Mouse (Mus musculus) left cerebral cortex, adult 11 months (tissue): Measurements from ENCODE around the gene Cachd1.

ENCODE experiments used
- DNase-seq: peaks from one replicate; pipeline ENCODE4 v3.0.0; 2022; ENCODE audit warnings: low spot score

The Cachd1 gene

GRCm38 (mm10) chr4:101066401-101066800 is 289.9 kb downstream of the Cachd1 start:
- DNase-seq = no peak

DNA sequence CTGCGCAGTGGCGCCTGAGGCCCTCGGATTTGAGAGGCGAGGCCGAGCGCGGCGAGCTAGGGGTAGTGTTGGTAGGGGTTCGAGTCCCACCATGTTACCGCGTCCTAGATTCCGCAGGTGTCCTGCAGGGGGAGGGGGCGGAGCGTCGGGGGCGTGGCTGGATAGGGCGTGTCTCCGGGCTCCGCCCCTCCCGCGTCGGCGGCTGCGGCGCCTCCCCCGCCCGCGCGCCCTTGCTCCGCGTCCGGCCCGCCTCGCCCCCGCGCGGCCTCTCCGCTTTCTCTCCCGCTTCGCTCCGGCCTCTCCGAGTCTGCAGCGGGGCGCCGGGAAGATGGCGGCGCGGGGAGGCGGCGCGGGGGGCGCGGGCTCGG is 292.3 kb downstream of the Cachd1 start, which contains the start of gene Raver2:
TSS of gene Raver2 (plus strand) at position 198 of the 368 bp plus-strand sequence.
- no peak for DNase-seq

DNA sequence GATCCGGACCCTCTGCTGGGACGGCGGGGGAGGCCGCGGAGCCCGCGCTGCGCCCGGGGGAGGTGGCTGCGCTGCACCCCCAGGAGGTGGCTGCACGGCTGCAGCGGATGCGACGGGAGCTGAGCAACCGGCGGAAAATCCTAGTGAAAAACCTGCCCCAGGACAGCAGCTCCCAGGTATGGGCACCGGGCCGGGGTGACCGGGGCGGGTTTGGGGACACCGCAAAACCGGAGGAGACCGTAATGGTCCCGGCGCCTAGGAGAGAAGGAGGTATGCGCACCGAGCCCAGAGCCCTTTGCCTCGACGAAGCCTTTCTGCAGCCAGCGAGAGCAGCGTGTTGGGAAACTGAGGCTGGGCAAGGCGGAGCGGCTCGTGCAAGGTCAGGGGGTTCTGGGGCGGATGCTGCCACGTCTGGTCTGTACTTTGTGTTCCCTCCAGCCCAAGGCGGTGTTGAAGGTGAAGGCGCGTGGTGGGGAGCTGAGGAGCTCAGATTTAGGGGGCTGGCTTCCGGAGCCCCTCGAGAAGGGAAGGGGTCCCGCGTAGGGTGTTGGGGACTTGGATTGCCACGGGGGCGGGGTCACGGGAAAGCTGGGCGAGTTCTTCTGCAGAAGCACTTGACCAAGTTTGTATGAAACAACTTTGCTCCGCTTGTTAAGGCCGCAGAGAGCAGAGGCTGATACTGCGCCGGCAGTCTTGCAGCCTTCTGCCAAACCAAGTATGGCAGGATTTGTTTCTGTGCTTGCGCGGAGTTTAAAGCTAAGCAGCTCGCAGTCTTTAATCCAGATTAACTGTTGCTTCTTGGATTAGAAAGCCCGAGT is 292.9 kb downstream of the Cachd1 start:
- DNase-seq = no peak

GRCm38 (mm10) chr4:101071570-101071969 is 295.1 kb downstream of the Cachd1 start:
- no peak for DNase-seq

GRCm38 (mm10) chr4:101076425-101076824 is 299.9 kb downstream of the Cachd1 start:
- no peak for DNase-seq
